Mouse (Mus musculus) gastrocnemius, postnatal 10 days (tissue): ENCODE results near the gene Drd1. TPM values are rescaled to one million over a fixed set of nuclear protein-coding genes. Genes with fewer than 3 reads are reported as not detected.

Experiments used
- DNase-seq: peaks from one replicate; pipeline ENCODE4 v3.0.0; 2021; ENCODE audit warnings: mixed read lengths
- total RNA-seq, 2 experiments: library from RNA; stranded (reverse); gene quantifications; 2 replicates each; pipeline ENCODE4 v1.2.3; 2021

Drd1 gene
- total RNA-seq, 2 experiments from 2014 or later: 0.23 to 0.33 TPM

GRCm38 (mm10) chr13:54073066-54073465 is 17.6 kb upstream of the Drd1 start:
- no peak for DNase-seq

- DNase-seq: no peak
Measured at GRCm38 (mm10) chr13:54072526-54073057, 17.1 kb upstream of the Drd1 start.

GRCm38 (mm10) chr13:54071606-54072331 is 16.3 kb upstream of the Drd1 start, which contains the start of gene Sfxn1:
Gene Sfxn1, plus strand, starts transcription at chr13:54071869.
- DNase-seq: peak; percentile 49

GRCm38 (mm10) chr13:54071011-54071410 is 15.5 kb upstream of the Drd1 start:
- no peak for DNase-seq

GRCm38 (mm10) chr13:54067617-54068166 is 12.2 kb upstream of the Drd1 start:
- DNase-seq: no peak

GRCm38 (mm10) chr13:54066081-54066746 is 10.7 kb upstream of the Drd1 start:
- DNase-seq: no peak

- DNase-seq: no peak
Measured at GRCm38 (mm10) chr13:54063292-54063691, 7.8 kb upstream of the Drd1 start.

GRCm38 (mm10) chr13:54062068-54062467 is 6.6 kb upstream of the Drd1 start:
- DNase-seq: no peak

- DNase-seq: no peak
Measured at GRCm38 (mm10) chr13:54054962-54055361, 543 bp downstream of the Drd1 start.

GRCm38 (mm10) chr13:54051641-54052040 is 3.9 kb downstream of the Drd1 start:
- DNase-seq: no peak

GRCm38 (mm10) chr13:54048679-54049352 is 6.7 kb downstream of the Drd1 start:
- no peak for DNase-seq

- DNase-seq: no peak
Measured at GRCm38 (mm10) chr13:54040256-54040655, 15.2 kb downstream of the Drd1 start.

- no peak for DNase-seq
Measured at GRCm38 (mm10) chr13:54037936-54038335, 17.6 kb downstream of the Drd1 start.

GRCm38 (mm10) chr13:54035541-54035940 is 20.0 kb downstream of the Drd1 start:
- DNase-seq: no peak

- DNase-seq: no peak
Measured at GRCm38 (mm10) chr13:54033653-54034052, 21.9 kb downstream of the Drd1 start.

- no peak for DNase-seq
Measured at GRCm38 (mm10) chr13:54027079-54027478, 28.4 kb downstream of the Drd1 start.

GRCm38 (mm10) chr13:54023311-54023710 is 32.2 kb downstream of the Drd1 start:
- DNase-seq: no peak

GRCm38 (mm10) chr13:54008716-54009115 is 46.8 kb downstream of the Drd1 start:
- no peak for DNase-seq
